Mouse (Mus musculus): ENCODE measurements at regions not wholly inside any gene's neighbourhood (a gene's known extent, or its start where the extent isn't known, plus 50 kb on each side); places are given as distances from the start of the nearest gene placed in this dataset.

GRCm38 (mm10) chr10:21718189-21718588 is 125.2 kb downstream of the 1700020N01Rik start:
- ATAC-seq (replicated peaks; ENCODE audit: low read depth, poor library complexity, severe bottlenecking): no peak

GRCm38 (mm10) chr10:21724351-21724750 is 131.4 kb downstream of the 1700020N01Rik start:
- ATAC-seq (replicated peaks; ENCODE audit: low read depth, poor library complexity, severe bottlenecking): no peak

- no peak for ATAC-seq (replicated peaks; ENCODE audit: low read depth, poor library complexity, severe bottlenecking)
Observed at GRCm38 (mm10) chr10:21724999-21725398, 132.1 kb downstream of the 1700020N01Rik start.

- no peak for ATAC-seq (replicated peaks; ENCODE audit: low read depth, poor library complexity, severe bottlenecking)
Observed at GRCm38 (mm10) chr10:21740256-21740655, 141.7 kb upstream of the Sgk1 start.

- no peak for ATAC-seq (replicated peaks; ENCODE audit: low read depth, poor library complexity, severe bottlenecking)
Observed at GRCm38 (mm10) chr10:21741575-21741974, 140.4 kb upstream of the Sgk1 start.

- ATAC-seq (replicated peaks; ENCODE audit: low read depth, poor library complexity, severe bottlenecking): no peak
Observed at GRCm38 (mm10) chr10:21741976-21742745, 139.8 kb upstream of the Sgk1 start.

- no peak for ATAC-seq (replicated peaks; ENCODE audit: low read depth, poor library complexity, severe bottlenecking)
Observed at GRCm38 (mm10) chr10:21743396-21743795, 138.6 kb upstream of the Sgk1 start.

- no peak for ATAC-seq (replicated peaks; ENCODE audit: low read depth, poor library complexity, severe bottlenecking)
Observed at GRCm38 (mm10) chr10:21744341-21744955, 137.5 kb upstream of the Sgk1 start.

- ATAC-seq (replicated peaks; ENCODE audit: low read depth, poor library complexity, severe bottlenecking): no peak
Observed at GRCm38 (mm10) chr10:21745940-21746487, 136.0 kb upstream of the Sgk1 start.

GRCm38 (mm10) chr10:21746713-21747112 is 135.3 kb upstream of the Sgk1 start:
- no peak for ATAC-seq (replicated peaks; ENCODE audit: low read depth, poor library complexity, severe bottlenecking)

- no peak for ATAC-seq (replicated peaks; ENCODE audit: low read depth, poor library complexity, severe bottlenecking)
Observed at GRCm38 (mm10) chr10:21751326-21751725, 130.7 kb upstream of the Sgk1 start.

- no peak for ATAC-seq (replicated peaks; ENCODE audit: low read depth, poor library complexity, severe bottlenecking)
Observed at GRCm38 (mm10) chr10:21752392-21752791, 129.6 kb upstream of the Sgk1 start.

- ATAC-seq (replicated peaks; ENCODE audit: low read depth, poor library complexity, severe bottlenecking): no peak
Observed at GRCm38 (mm10) chr10:21754763-21755548, 127.0 kb upstream of the Sgk1 start.

GRCm38 (mm10) chr10:21755717-21756116 is 126.3 kb upstream of the Sgk1 start:
- no peak for ATAC-seq (replicated peaks; ENCODE audit: low read depth, poor library complexity, severe bottlenecking)

GRCm38 (mm10) chr10:21756811-21757210 is 125.2 kb upstream of the Sgk1 start:
- ATAC-seq (replicated peaks; ENCODE audit: low read depth, poor library complexity, severe bottlenecking): no peak

GRCm38 (mm10) chr10:21758122-21758521 is 123.9 kb upstream of the Sgk1 start:
- ATAC-seq (replicated peaks; ENCODE audit: low read depth, poor library complexity, severe bottlenecking): no peak

GRCm38 (mm10) chr10:21762516-21762915 is 119.5 kb upstream of the Sgk1 start:
- ATAC-seq (replicated peaks; ENCODE audit: low read depth, poor library complexity, severe bottlenecking): no peak

GRCm38 (mm10) chr10:21763017-21763964 is 118.7 kb upstream of the Sgk1 start:
- ATAC-seq (replicated peaks; ENCODE audit: low read depth, poor library complexity, severe bottlenecking): no peak

GRCm38 (mm10) chr10:21764090-21764489 is 117.9 kb upstream of the Sgk1 start:
- ATAC-seq (replicated peaks; ENCODE audit: low read depth, poor library complexity, severe bottlenecking): no peak

GRCm38 (mm10) chr10:21764891-21765290 is 117.1 kb upstream of the Sgk1 start:
- no peak for ATAC-seq (replicated peaks; ENCODE audit: low read depth, poor library complexity, severe bottlenecking)

Measured in common myeloid progenitor, adult 5-6 weeks (primary cell).